Mouse (Mus musculus): ENCODE results near the gene Hsf5. TPM values are rescaled to one million over a fixed set of nuclear protein-coding genes. Genes with fewer than 3 reads are reported as not detected.

The Hsf5 gene
- polyA plus RNA-seq, 1 experiment, result 1.6 TPM

GRCm38 (mm10) chr11:87638793-87639192, 21.8 kb downstream of the Hsf5 start:
- peak overlapping the region; percentile 60; the same call in 1 of the 2 replicates for H3K9ac ChIP-seq (ENCODE audit: low read depth, poor library complexity, severe bottlenecking)
- H3K4me3 ChIP-seq (ENCODE audit: low read depth, low read length), result peak overlapping the region; percentile 61
- H3K36me3 ChIP-seq (ENCODE audit: control insufficient read depth, insufficient read depth, low read length, poor library complexity, severe bottlenecking), result no peaks in the 10 kb centered on the region
- no peaks in the 10 kb centered on the region for H3K27me3 ChIP-seq (ENCODE audit: control insufficient read depth, insufficient read depth, low read length, poor library complexity, severe bottlenecking)
- H3K27ac ChIP-seq (ENCODE audit: insufficient read depth, low read length), result no peak overlapping the region
- H3K4me1 ChIP-seq (ENCODE audit: control insufficient read depth, insufficient read depth, low read length), result no peaks in the 10 kb centered on the region
- TF ChIP-seq CTCF (IDR thresholded peaks at IDR 0.05; ENCODE audit: low read depth, low read length), result no peak
- no peak for TF ChIP-seq EP300 (IDR thresholded peaks at IDR 0.05; ENCODE audit: insufficient read depth, low read depth, low read length)
- no peak for TF ChIP-seq POLR2A (IDR thresholded peaks at IDR 0.05; ENCODE audit: insufficient read depth, low read length)
- no peaks in the 10 kb centered on the region for H3K9me3 ChIP-seq (replicated peaks; ENCODE audit: control insufficient read depth, insufficient read depth, low read length, poor library complexity, severe bottlenecking)

- no peaks in the 10 kb centered on the region for H3K27me3 ChIP-seq (ENCODE audit: control insufficient read depth, insufficient read depth, low read length, poor library complexity, severe bottlenecking)
- H3K4me3 ChIP-seq (ENCODE audit: low read depth, low read length), result peak overlapping the region; percentile 61
- H3K9me3 ChIP-seq (replicated peaks; ENCODE audit: control insufficient read depth, insufficient read depth, low read length, poor library complexity, severe bottlenecking), result no peaks in the 10 kb centered on the region
- no peaks in the 10 kb centered on the region for H3K36me3 ChIP-seq (ENCODE audit: control insufficient read depth, insufficient read depth, low read length, poor library complexity, severe bottlenecking)
- H3K4me1 ChIP-seq (ENCODE audit: control insufficient read depth, insufficient read depth, low read length), result no peaks in the 10 kb centered on the region
- H3K9ac ChIP-seq (ENCODE audit: low read depth, poor library complexity, severe bottlenecking), result peak overlapping the region; percentile 60; the same call in 1 of the 2 replicates
- no peak for TF ChIP-seq POLR2A (IDR thresholded peaks at IDR 0.05; ENCODE audit: insufficient read depth, low read length)
- TF ChIP-seq CTCF (IDR thresholded peaks at IDR 0.05; ENCODE audit: low read depth, low read length), result no peak
- no peak for TF ChIP-seq EP300 (IDR thresholded peaks at IDR 0.05; ENCODE audit: insufficient read depth, low read depth, low read length)
- no peak overlapping the region for H3K27ac ChIP-seq (ENCODE audit: insufficient read depth, low read length)
These were observed 22.2 kb downstream of the Hsf5 start for GRCm38 (mm10) chr11:87639206-87639605.

GRCm38 (mm10) chr11:87642865-87643264, 25.9 kb downstream of the Hsf5 start:
- H3K36me3 ChIP-seq (ENCODE audit: control insufficient read depth, insufficient read depth, low read length, poor library complexity, severe bottlenecking), result no peaks in the 10 kb centered on the region
- H3K27me3 ChIP-seq (ENCODE audit: control insufficient read depth, insufficient read depth, low read length, poor library complexity, severe bottlenecking), result no peaks in the 10 kb centered on the region
- no peak overlapping the region for H3K27ac ChIP-seq (ENCODE audit: insufficient read depth, low read length)
- H3K4me3 ChIP-seq (ENCODE audit: low read depth, low read length), result no peak overlapping the region
- no peak for TF ChIP-seq POLR2A (IDR thresholded peaks at IDR 0.05; ENCODE audit: insufficient read depth, low read length)
- no peak for TF ChIP-seq CTCF (IDR thresholded peaks at IDR 0.05; ENCODE audit: low read depth, low read length)
- no peak for TF ChIP-seq EP300 (IDR thresholded peaks at IDR 0.05; ENCODE audit: insufficient read depth, low read depth, low read length)
- no peaks in the 10 kb centered on the region for H3K9me3 ChIP-seq (replicated peaks; ENCODE audit: control insufficient read depth, insufficient read depth, low read length, poor library complexity, severe bottlenecking)
- H3K9ac ChIP-seq (ENCODE audit: low read depth, poor library complexity, severe bottlenecking), result no peak overlapping the region
- no peaks in the 10 kb centered on the region for H3K4me1 ChIP-seq (ENCODE audit: control insufficient read depth, insufficient read depth, low read length)

GRCm38 (mm10) chr11:87654693-87655092, 37.7 kb downstream of the Hsf5 start:
- H3K27me3 ChIP-seq (ENCODE audit: control insufficient read depth, insufficient read depth, low read length, poor library complexity, severe bottlenecking), result no peaks in the 10 kb centered on the region; the same call in 1 of the 2 replicates

GRCm38 (mm10) chr11:87659216-87659615, 42.3 kb downstream of the Hsf5 start:
- Histone ChIP-seq H3K9me3 (replicated peaks; ENCODE audit: control insufficient read depth, insufficient read depth, low read length, poor library complexity, severe bottlenecking) (no peaks in the 10 kb centered on the region), H3K4me1 (ENCODE audit: control insufficient read depth, insufficient read depth, low read length) (no peaks in the 10 kb centered on the region), H3K27me3 (ENCODE audit: control insufficient read depth, insufficient read depth, low read length, poor library complexity, severe bottlenecking) (peaks cover 2% of the 10 kb centered on the region), H3K9ac (ENCODE audit: low read depth, poor library complexity, severe bottlenecking) (no peak overlapping the region), H3K27ac (ENCODE audit: insufficient read depth, low read length) (no peak overlapping the region), H3K36me3 (ENCODE audit: control insufficient read depth, insufficient read depth, low read length, poor library complexity, severe bottlenecking) (no peaks in the 10 kb centered on the region), H3K4me3 (ENCODE audit: low read depth, low read length) (no peak overlapping the region)
- TF ChIP-seq CTCF (IDR thresholded peaks at IDR 0.05; ENCODE audit: low read depth, low read length), result no peak

More at GRCm38 (mm10) chr11:87654693-87655092, 37.7 kb downstream of the Hsf5 start:
- no peaks in the 10 kb centered on the region for H3K9me3 ChIP-seq (replicated peaks; ENCODE audit: control insufficient read depth, insufficient read depth, low read length, poor library complexity, severe bottlenecking)
- no peak overlapping the region for H3K27ac ChIP-seq (ENCODE audit: insufficient read depth, low read length)
- no peaks in the 10 kb centered on the region for H3K36me3 ChIP-seq (ENCODE audit: control insufficient read depth, insufficient read depth, low read length, poor library complexity, severe bottlenecking)
- H3K4me1 ChIP-seq (ENCODE audit: control insufficient read depth, insufficient read depth, low read length), result no peaks in the 10 kb centered on the region
- H3K9ac ChIP-seq (ENCODE audit: low read depth, poor library complexity, severe bottlenecking), result no peak overlapping the region
- no peak overlapping the region for H3K4me3 ChIP-seq (ENCODE audit: low read depth, low read length)
- TF ChIP-seq EP300 (IDR thresholded peaks at IDR 0.05; ENCODE audit: insufficient read depth, low read depth, low read length) (no peak), CTCF (IDR thresholded peaks at IDR 0.05; ENCODE audit: low read depth, low read length) (no peak), POLR2A (IDR thresholded peaks at IDR 0.05; ENCODE audit: insufficient read depth, low read length) (no peak)

GRCm38 (mm10) chr11:87662407-87662806, 45.4 kb downstream of the Hsf5 start, which contains the start of gene Rnf43:
Gene Rnf43, plus strand, starts transcription at chr11:87662722.
- Histone ChIP-seq H3K36me3 (ENCODE audit: control insufficient read depth, insufficient read depth, low read length, poor library complexity, severe bottlenecking) (no peaks in the 10 kb centered on the region), H3K4me3 (ENCODE audit: low read depth, low read length) (peak within 1 kb of the TSS; percentile 67), H3K27me3 (ENCODE audit: control insufficient read depth, insufficient read depth, low read length, poor library complexity, severe bottlenecking) (peaks cover 2% of the 10 kb centered on the region; the same call in 1 of the 2 replicates), H3K27ac (ENCODE audit: insufficient read depth, low read length) (no peak within 1 kb of the TSS), H3K9me3 (replicated peaks; ENCODE audit: control insufficient read depth, insufficient read depth, low read length, poor library complexity, severe bottlenecking) (no peaks in the 10 kb centered on the region), H3K9ac (ENCODE audit: low read depth, poor library complexity, severe bottlenecking) (peak within 1 kb of the TSS; percentile 46), H3K4me1 (ENCODE audit: control insufficient read depth, insufficient read depth, low read length) (no peaks in the 10 kb centered on the region)
- TF ChIP-seq CTCF (IDR thresholded peaks at IDR 0.05; ENCODE audit: low read depth, low read length), result peak; percentile 23
- peak; percentile 23 for TF ChIP-seq POLR2A (IDR thresholded peaks at IDR 0.05; ENCODE audit: insufficient read depth, low read length)
- no peak for TF ChIP-seq EP300 (IDR thresholded peaks at IDR 0.05; ENCODE audit: insufficient read depth, low read depth, low read length)
